Mouse (Mus musculus) lung, embryonic 16.5 days (tissue): ENCODE measurements at regions not wholly inside any gene's neighbourhood (a gene's known extent, or its start where the extent isn't known, plus 50 kb on each side); places are given as distances from the start of the nearest gene placed in this dataset.

Experiments
- ATAC-seq: fragments of 200-750 bp; cut with Nextera tagmentation; 2 replicates; pipeline ENCODE4 v1.8.0; 2017; ENCODE audit warnings: low read depth, mild to moderate bottlenecking, moderate library complexity
- H3K27ac ChIP-seq: fragments of 300-500 bp; sonication (generic); 2 replicates; pipeline ENCODE4 v1.5.1; 2014; ENCODE audit warnings: mild to moderate bottlenecking, control low read depth, low read length
- H3K27me3 ChIP-seq: fragments of 300-500 bp; sonication (generic); 2 replicates; pipeline ENCODE4 v1.6.1; 2014; ENCODE audit warnings: low read depth, low read length, mixed read lengths; ENCODE audit not compliant: control insufficient read depth, insufficient read depth
- H3K36me3 ChIP-seq: fragments of 300-500 bp; sonication (generic); 2 replicates; pipeline ENCODE4 v1.6.1; 2014; ENCODE audit warnings: low read length; ENCODE audit not compliant: control insufficient read depth, insufficient read depth
- H3K4me1 ChIP-seq: fragments of 300-500 bp; sonication (generic); replicated peaks from 2 replicates; pipeline ENCODE4 v1.6.1; 2014; ENCODE audit warnings: low read length, mixed read lengths; ENCODE audit not compliant: control insufficient read depth, insufficient read depth
- H3K4me2 ChIP-seq: fragments of 300-500 bp; sonication (generic); 2 replicates; pipeline ENCODE4 v1.6.1; 2014; ENCODE audit warnings: low read depth, low read length, control low read depth
- H3K4me3 ChIP-seq: fragments of 300-500 bp; sonication (generic); 2 replicates; pipeline ENCODE4 v1.5.1; 2014; ENCODE audit warnings: mild to moderate bottlenecking, low read length, control low read depth
- H3K9ac ChIP-seq: fragments of 300-500 bp; sonication (generic); 2 replicates; pipeline ENCODE4 v1.6.1; 2014; ENCODE audit warnings: low read length, control low read depth
- H3K9me3 ChIP-seq: fragments of 300-500 bp; sonication (generic); 2 replicates; pipeline ENCODE4 v1.6.1; 2016; ENCODE audit warnings: low read length; ENCODE audit not compliant: control insufficient read depth
- WGBS: fragments of 180-500 bp; shearing (Covaris S2); extraction: QIAGEN DNeasy Blood & Tissue Kit; methylation state at CpG from one replicate; pipeline ENCODE4 v1.1.7; 2014; 5-methylcytosine and 5-hydroxymethylcytosine counted together

DNA sequence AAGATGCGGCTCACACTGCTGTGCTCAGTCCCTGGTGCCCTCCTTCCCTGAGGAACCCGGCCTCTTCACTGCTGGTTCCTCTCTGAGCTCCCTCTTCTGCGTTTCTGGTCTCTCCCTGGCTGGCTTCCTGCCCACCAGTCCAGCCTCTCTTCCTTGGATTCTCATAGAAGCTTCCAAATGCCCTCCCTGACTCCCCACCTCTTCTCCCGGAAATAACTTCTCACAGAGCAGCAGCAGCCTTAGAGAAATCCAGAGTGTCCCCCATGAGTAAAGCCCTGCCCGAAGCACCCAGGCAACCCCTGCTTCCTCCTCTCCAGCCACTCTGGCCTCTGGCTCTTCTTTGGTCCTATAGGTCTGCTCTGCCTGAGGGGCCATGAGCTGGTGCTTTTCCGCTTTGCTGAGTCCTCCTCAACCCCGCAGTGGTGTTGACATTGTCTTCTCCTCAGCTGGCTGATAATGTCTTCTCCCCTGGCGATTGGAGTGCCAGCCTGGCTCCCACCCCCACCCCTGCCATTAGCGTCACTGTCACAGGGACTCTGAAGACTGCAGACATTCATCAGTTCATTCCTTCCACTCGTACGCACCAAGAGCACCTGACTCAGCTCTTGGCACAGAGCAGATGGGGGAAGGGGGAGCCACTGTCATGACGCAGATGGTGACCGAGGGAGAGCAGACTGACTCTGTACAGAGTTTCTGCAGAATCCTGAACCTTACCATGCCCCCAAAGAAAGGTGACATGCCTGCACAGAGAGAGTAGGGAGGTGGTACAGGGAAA lies 247.1 kb downstream of the Matn1 start:
- Histone ChIP-seq H3K27me3 (no peaks in the 10 kb centered on the region; the same call in 1 of the 2 replicates), H3K4me1 (no peaks in the 10 kb centered on the region), H3K9ac (no peak overlapping the region), H3K4me2 (no peak overlapping the region), H3K9me3 (no peaks in the 10 kb centered on the region), H3K36me3 (no peaks in the 10 kb centered on the region), H3K27ac (no peak overlapping the region), H3K4me3 (no peak overlapping the region)
- no peak for ATAC-seq
- WGBS: 46% methylated on average over 13 of the region's 13 CpGs

DNA sequence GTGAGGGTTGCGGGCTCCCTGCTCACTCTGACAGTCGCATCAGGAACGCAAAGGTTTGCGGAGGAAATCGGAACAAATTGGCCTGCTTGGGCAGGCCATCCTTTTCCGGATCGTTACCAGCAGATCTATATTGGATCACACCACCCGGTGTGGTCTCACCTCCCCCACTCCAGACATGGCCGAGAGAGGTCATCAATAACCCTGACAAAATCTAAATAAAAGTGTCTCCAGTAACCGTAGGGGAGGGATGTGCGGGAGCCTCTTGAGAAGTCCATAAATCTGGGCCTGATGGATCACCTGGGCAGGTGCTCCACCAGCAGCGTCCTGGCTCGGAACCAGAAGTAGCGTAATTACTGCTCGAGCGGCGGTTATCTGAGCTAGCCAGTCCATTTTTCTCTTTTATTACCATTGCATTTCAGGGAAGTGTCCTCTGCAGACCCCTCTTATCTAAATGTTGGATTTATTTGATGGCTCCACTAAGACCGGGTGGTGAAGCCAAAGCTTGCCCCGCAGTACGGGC lies 249.8 kb downstream of the Matn1 start:
- no peak overlapping the region for H3K27ac ChIP-seq
- H3K27me3 ChIP-seq: no peaks in the 10 kb centered on the region; the same call in 1 of the 2 replicates
- WGBS: 46% methylated on average over 20 of the region's 20 CpGs
- no peaks in the 10 kb centered on the region for H3K4me1 ChIP-seq
- H3K9ac ChIP-seq: no peak overlapping the region
- H3K4me3 ChIP-seq: no peak overlapping the region
- ATAC-seq: no peak
- no peaks in the 10 kb centered on the region for H3K9me3 ChIP-seq
- H3K4me2 ChIP-seq: no peak overlapping the region
- H3K36me3 ChIP-seq: no peaks in the 10 kb centered on the region

DNA sequence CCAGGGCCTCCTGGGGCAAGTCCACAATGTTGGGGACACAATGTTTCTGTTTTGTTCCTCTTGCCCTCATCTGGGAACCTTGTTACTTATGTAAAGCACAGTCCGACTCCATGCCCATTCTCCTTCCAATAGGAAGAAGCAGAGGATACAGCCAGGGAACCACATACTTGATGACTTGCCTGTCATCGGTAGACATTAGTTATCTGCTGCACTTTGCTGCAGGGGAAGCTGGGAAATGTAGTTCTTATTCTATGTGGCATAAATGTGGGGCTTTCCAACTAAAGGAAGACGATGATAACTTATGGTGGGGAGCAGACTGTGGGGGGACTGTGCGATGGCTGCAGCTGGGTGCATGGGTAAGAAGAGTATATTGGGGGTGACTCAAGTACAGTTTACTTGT lies 252.0 kb downstream of the Matn1 start:
- ATAC-seq: no peak
- Histone ChIP-seq H3K4me2 (no peak overlapping the region), H3K4me1 (no peaks in the 10 kb centered on the region), H3K27me3 (no peaks in the 10 kb centered on the region; the same call in 1 of the 2 replicates), H3K9me3 (no peaks in the 10 kb centered on the region), H3K9ac (no peak overlapping the region), H3K36me3 (no peaks in the 10 kb centered on the region), H3K27ac (no peak overlapping the region), H3K4me3 (no peak overlapping the region)
- WGBS: 79% methylated on average over 4 of the region's 4 CpGs

DNA sequence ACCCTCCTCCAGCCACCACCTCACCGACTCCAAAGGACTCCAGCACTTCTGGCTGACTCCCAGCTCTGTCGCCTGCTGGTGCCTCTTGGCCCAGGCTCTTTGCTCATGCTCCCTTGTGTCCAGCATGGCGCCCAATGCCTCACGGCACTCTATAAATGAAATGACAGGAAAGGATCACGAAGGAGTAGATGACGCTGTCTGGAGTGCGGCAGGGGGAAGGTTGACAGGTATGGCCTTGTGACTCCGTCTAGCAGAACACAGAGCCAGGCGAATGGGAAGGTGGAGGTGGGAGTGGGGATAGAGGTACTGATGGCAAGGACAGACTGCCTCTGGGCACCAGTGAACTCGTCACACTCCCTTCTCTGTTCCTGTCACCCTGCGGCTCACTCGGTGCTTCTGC lies 259.5 kb downstream of the Matn1 start:
- H3K4me1 ChIP-seq: peaks cover 7% of the 10 kb centered on the region
- H3K9ac ChIP-seq: no peak overlapping the region
- H3K36me3 ChIP-seq: no peaks in the 10 kb centered on the region
- H3K9me3 ChIP-seq: no peaks in the 10 kb centered on the region
- H3K4me3 ChIP-seq: no peak overlapping the region
- H3K27me3 ChIP-seq: no peaks in the 10 kb centered on the region
- H3K4me2 ChIP-seq: no peak overlapping the region
- no peak for ATAC-seq
- H3K27ac ChIP-seq: no peak overlapping the region
- WGBS: 80% methylated on average over 12 of the region's 12 CpGs

DNA sequence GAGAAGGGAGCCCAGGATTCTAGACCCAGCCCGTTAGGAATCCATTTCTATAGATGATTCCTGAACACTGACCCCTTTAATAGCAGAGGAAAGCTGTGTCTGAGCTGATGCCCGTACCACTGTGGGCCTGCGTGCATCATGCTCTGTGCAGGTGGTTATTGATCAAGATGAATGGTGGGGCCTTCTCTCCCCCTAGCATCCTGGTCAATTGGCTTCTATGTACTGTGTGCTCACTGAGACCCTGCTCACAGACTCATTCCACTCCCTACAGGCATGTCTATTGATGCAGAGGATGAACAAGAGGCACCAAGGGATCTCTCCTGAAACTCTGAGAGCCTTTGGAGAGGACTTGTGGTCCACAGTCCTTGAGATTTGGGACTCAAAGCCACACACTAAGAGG lies 260.5 kb downstream of the Matn1 start:
- H3K9ac ChIP-seq: no peak overlapping the region
- H3K4me1 ChIP-seq: peaks cover 7% of the 10 kb centered on the region
- no peaks in the 10 kb centered on the region for H3K27me3 ChIP-seq
- 84% methylated on average over 3 of the region's 3 CpGs for WGBS
- no peaks in the 10 kb centered on the region for H3K9me3 ChIP-seq
- H3K27ac ChIP-seq: no peak overlapping the region
- H3K36me3 ChIP-seq: no peaks in the 10 kb centered on the region
- H3K4me3 ChIP-seq: no peak overlapping the region
- ATAC-seq: no peak
- H3K4me2 ChIP-seq: no peak overlapping the region

DNA sequence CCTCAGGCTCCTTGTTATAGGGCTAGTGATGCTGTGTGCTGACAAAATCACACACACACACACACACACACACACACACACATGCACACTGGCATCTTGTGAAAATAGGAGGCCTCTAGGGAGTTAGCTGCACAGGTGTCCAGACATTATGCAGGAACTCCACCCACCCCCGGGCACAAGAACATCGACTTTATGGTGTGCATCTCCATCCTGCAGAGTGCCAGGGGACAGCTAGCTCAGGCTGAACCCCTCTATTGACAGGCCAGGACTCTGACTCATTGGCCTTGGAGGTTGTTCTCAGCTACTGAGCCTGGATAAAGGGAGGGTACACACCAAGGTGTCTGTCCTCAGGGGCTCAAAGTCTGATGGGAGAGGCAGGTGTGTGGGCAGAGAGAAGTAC lies 260.9 kb downstream of the Matn1 start:
- no peak overlapping the region for H3K4me3 ChIP-seq
- WGBS: 78% methylated on average over 2 of the region's 2 CpGs
- H3K9ac ChIP-seq: no peak overlapping the region
- no peaks in the 10 kb centered on the region for H3K27me3 ChIP-seq
- no peak overlapping the region for H3K27ac ChIP-seq
- no peak for ATAC-seq
- no peak overlapping the region for H3K4me2 ChIP-seq
- peaks cover 7% of the 10 kb centered on the region for H3K4me1 ChIP-seq
- H3K36me3 ChIP-seq: no peaks in the 10 kb centered on the region
- H3K9me3 ChIP-seq: no peaks in the 10 kb centered on the region

DNA sequence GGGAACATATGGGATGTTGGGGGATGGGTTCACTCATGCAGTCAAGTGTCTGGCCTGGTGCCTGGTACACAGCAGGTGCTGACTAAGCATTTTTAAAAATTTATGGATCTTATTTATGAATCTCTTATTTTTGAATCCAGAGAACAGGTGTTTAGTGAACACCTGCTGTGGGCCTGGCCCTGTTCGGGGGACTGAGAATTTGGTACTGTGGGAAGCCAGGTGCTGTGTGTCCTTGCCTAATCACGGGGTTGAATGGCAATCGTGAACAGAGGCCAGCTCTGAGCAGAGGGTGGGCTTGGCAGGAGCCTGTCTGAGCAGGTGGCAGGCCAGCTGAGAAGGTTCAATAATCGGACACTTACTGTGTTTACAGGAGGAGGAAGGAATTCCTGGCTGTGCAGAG lies 261.5 kb downstream of the Matn1 start:
- Histone ChIP-seq H3K4me2 (no peak overlapping the region), H3K27ac (peak overlapping the region; percentile 43), H3K4me3 (no peak overlapping the region), H3K27me3 (no peaks in the 10 kb centered on the region), H3K9ac (no peak overlapping the region), H3K36me3 (no peaks in the 10 kb centered on the region), H3K9me3 (peaks cover under 1% of the 10 kb centered on the region; the same call in 1 of the 2 replicates), H3K4me1 (peaks cover 7% of the 10 kb centered on the region)
- 24% methylated on average over 4 of the region's 4 CpGs for WGBS
- ATAC-seq: 0 out of 2 replicates have a peak, but pooled peaks have one; percentile 1

DNA sequence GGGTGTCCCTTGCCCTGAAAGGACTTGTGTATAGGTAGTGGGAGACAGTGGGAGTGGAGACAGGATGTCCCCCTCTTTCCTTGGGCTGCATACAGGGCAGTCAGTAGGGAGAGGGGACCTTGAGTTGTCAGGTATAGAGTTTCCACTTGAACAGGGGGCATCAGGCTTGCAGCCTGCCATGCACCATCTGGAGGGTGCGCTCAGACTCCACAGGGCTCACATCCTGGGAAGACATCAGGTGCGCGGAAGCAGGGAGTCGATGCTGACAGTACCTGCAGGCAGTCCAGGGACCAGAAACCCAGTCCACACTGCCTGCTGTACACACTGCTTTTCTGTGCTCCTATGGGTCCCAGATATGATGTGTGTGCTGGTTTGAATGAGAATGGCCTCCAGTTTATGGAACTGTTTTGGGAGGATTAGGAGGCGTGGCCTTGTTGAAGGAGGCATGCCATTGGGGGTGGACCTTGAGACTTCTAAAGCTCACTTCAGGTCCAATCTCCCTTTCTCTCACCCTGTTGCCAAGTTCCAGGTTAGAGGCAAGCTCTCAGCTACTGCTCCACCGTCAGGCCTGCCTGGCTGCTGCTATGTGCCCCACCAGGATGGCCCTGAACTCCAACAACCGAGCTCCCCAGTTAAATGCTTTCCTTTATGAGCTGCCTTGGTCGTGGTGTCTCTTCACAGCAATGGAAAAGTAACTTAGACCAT lies 262.1 kb downstream of the Matn1 start:
- Histone ChIP-seq H3K9ac (no peak overlapping the region), H3K4me1 (peaks cover 7% of the 10 kb centered on the region), H3K4me3 (no peak overlapping the region), H3K9me3 (peaks cover 5% of the 10 kb centered on the region; the same call in 1 of the 2 replicates), H3K27ac (peak overlapping the region; percentile 43), H3K4me2 (no peak overlapping the region), H3K27me3 (no peaks in the 10 kb centered on the region), H3K36me3 (no peaks in the 10 kb centered on the region)
- 78% methylated on average over 8 of the region's 8 CpGs for WGBS
- peak; percentile 18 for ATAC-seq

DNA sequence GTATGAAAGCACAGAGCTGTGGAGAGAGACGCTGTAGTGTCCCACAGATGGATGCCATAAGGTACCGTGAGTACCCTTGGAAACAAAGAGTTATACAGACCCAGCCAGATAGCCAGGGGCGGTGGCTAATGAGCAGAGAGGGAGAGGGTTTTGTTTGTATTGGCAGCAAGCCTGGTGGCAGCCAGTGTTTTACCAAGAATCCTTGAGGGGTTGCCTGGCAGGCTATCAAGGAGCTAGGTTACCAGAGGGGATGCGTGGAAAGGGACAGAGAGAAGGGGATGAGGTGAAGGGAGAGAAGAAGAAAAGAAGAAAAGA lies 262.7 kb downstream of the Matn1 start:
- H3K4me3 ChIP-seq: no peak overlapping the region
- no peaks in the 10 kb centered on the region for H3K27me3 ChIP-seq
- H3K4me1 ChIP-seq: peaks cover 6% of the 10 kb centered on the region
- peak overlapping the region; percentile 43 for H3K27ac ChIP-seq
- WGBS: 40% methylated on average over 4 of the region's 4 CpGs
- peaks cover 5% of the 10 kb centered on the region; the same call in 1 of the 2 replicates for H3K9me3 ChIP-seq
- H3K9ac ChIP-seq: no peak overlapping the region
- H3K4me2 ChIP-seq: no peak overlapping the region
- no peaks in the 10 kb centered on the region for H3K36me3 ChIP-seq
- ATAC-seq: peak; percentile 78
